Mouse (Mus musculus) stomach, embryonic 15.5 days (tissue): ENCODE results near the gene Mapk8ip2. TPM values are rescaled to one million over a fixed set of nuclear protein-coding genes. Genes with fewer than 3 reads are reported as not detected.

Experiments
- ATAC-seq: fragments of 200-750 bp; cut with Nextera tagmentation; 2 replicates; pipeline ENCODE4 v1.8.0; 2017; ENCODE audit warnings: low read depth, moderate number of reproducible peaks, moderate TSS enrichment; ENCODE audit not compliant: insufficient read depth, low FRiP score
- H3K27ac ChIP-seq: fragments of 300-500 bp; sonication (generic); 2 replicates; pipeline ENCODE4 v1.5.1; 2015; ENCODE audit warnings: mild to moderate bottlenecking, inconsistent platforms
- H3K27me3 ChIP-seq: fragments of 300-500 bp; sonication (generic); replicated peaks from 2 replicates; pipeline ENCODE4 v1.6.1; 2015; ENCODE audit warnings: inconsistent platforms
- H3K36me3 ChIP-seq: fragments of 300-500 bp; sonication (generic); 2 replicates; pipeline ENCODE4 v1.6.1; 2015; ENCODE audit warnings: inconsistent platforms
- H3K4me1 ChIP-seq: fragments of 300-500 bp; sonication (generic); 2 replicates; pipeline ENCODE4 v1.6.1; 2015; ENCODE audit warnings: inconsistent platforms
- H3K4me2 ChIP-seq: fragments of 300-500 bp; sonication (generic); 2 replicates; pipeline ENCODE4 v1.6.1; 2015; ENCODE audit warnings: mild to moderate bottlenecking, inconsistent platforms
- H3K4me3 ChIP-seq: fragments of 300-500 bp; sonication (generic); replicated peaks from 2 replicates; pipeline ENCODE4 v1.5.1; 2015; ENCODE audit warnings: inconsistent platforms
- H3K9ac ChIP-seq: fragments of 300-500 bp; sonication (generic); 2 replicates; pipeline ENCODE4 v1.6.1; 2015; ENCODE audit warnings: inconsistent platforms
- H3K9me3 ChIP-seq: fragments of 300-500 bp; sonication (generic); 2 replicates; pipeline ENCODE4 v1.6.1; 2016; ENCODE audit warnings: inconsistent platforms
- WGBS: fragments of 180-500 bp; shearing (Covaris S2); methylation state at CpG from one replicate; pipeline ENCODE4 v1.1.7; 2015; 5-methylcytosine and 5-hydroxymethylcytosine counted together
- polyA plus RNA-seq: library from polyadenylated mRNA; unstranded; fragments of >200 nt; fragmentation: Nextera tagmentation; extraction: Ambion mirVana; gene quantifications from 2 replicates; pipeline ENCODE4 v1.2.1, GENCODE M21; 2015

Mapk8ip2 gene
- polyA plus RNA-seq, 1 experiment from 2014 or later: 3.7 TPM

GRCm38 (mm10) chr15:89455642-89456041, 1.9 kb downstream of the Mapk8ip2 start:
- H3K4me1 ChIP-seq: peaks cover 9% of the 10 kb centered on the region
- no peak overlapping the region for H3K27ac ChIP-seq
- H3K9ac ChIP-seq: no peak overlapping the region
- H3K4me3 ChIP-seq: no peak overlapping the region
- peaks cover 25% of the 10 kb centered on the region for H3K27me3 ChIP-seq
- no peak overlapping the region for H3K4me2 ChIP-seq
- WGBS: 68% methylated on average over 6 of the region's 6 CpGs
- H3K9me3 ChIP-seq: no peaks in the 10 kb centered on the region
- H3K36me3 ChIP-seq: no peaks in the 10 kb centered on the region
- no peak for ATAC-seq

GRCm38 (mm10) chr15:89458942-89459341, 5.2 kb downstream of the Mapk8ip2 start:
- WGBS: 91% methylated on average over 15 of the region's 15 CpGs
- Histone ChIP-seq H3K9ac (no peak overlapping the region), H3K36me3 (no peaks in the 10 kb centered on the region), H3K27me3 (peaks cover 11% of the 10 kb centered on the region), H3K4me2 (no peak overlapping the region), H3K9me3 (no peaks in the 10 kb centered on the region), H3K4me1 (peaks cover 7% of the 10 kb centered on the region), H3K4me3 (no peak overlapping the region), H3K27ac (no peak overlapping the region)
- ATAC-seq: no peak

GRCm38 (mm10) chr15:89459821-89460220, 6.1 kb downstream of the Mapk8ip2 start:
- H3K9me3 ChIP-seq: no peaks in the 10 kb centered on the region
- no peak overlapping the region for H3K4me2 ChIP-seq
- H3K4me3 ChIP-seq: no peak overlapping the region
- H3K27ac ChIP-seq: no peak overlapping the region
- no peaks in the 10 kb centered on the region for H3K4me1 ChIP-seq
- H3K27me3 ChIP-seq: 0 out of 2 replicates have a peak, but pooled peaks cover 8% of the 10 kb centered on the region
- no peak overlapping the region for H3K9ac ChIP-seq
- H3K36me3 ChIP-seq: no peaks in the 10 kb centered on the region
- no peak for ATAC-seq
- 83% methylated on average over 7 of the region's 7 CpGs for WGBS

GRCm38 (mm10) chr15:89460298-89460697, 6.6 kb downstream of the Mapk8ip2 start:
- Histone ChIP-seq H3K4me2 (no peak overlapping the region), H3K4me1 (no peaks in the 10 kb centered on the region), H3K9me3 (no peaks in the 10 kb centered on the region), H3K9ac (no peak overlapping the region), H3K36me3 (no peaks in the 10 kb centered on the region), H3K27ac (no peak overlapping the region), H3K4me3 (no peak overlapping the region), H3K27me3 (0 out of 2 replicates have a peak, but pooled peaks cover 3% of the 10 kb centered on the region)
- 57% methylated on average over 9 of the region's 10 CpGs for WGBS
- ATAC-seq: no peak

- no peaks in the 10 kb centered on the region for H3K9me3 ChIP-seq
- no peak for ATAC-seq
- H3K27ac ChIP-seq: no peak overlapping the region
- H3K4me3 ChIP-seq: no peak overlapping the region
- 79% methylated on average over 15 of the region's 15 CpGs for WGBS
- no peaks in the 10 kb centered on the region for H3K36me3 ChIP-seq
- H3K27me3 ChIP-seq: no peaks in the 10 kb centered on the region
- H3K9ac ChIP-seq: no peak overlapping the region
- no peaks in the 10 kb centered on the region for H3K4me1 ChIP-seq
- no peak overlapping the region for H3K4me2 ChIP-seq
These were observed 7.6 kb downstream of the Mapk8ip2 start for GRCm38 (mm10) chr15:89461321-89461720.

GRCm38 (mm10) chr15:89462176-89462575, 8.5 kb downstream of the Mapk8ip2 start:
- WGBS: 77% methylated on average over 7 of the region's 7 CpGs
- H3K4me3 ChIP-seq: no peak overlapping the region

GRCm38 (mm10) chr15:89463334-89464235, 9.9 kb downstream of the Mapk8ip2 start:
- 44% methylated on average over 5 of the region's 5 CpGs for WGBS

More at GRCm38 (mm10) chr15:89462176-89462575, 8.5 kb downstream of the Mapk8ip2 start:
- Histone ChIP-seq H3K4me1 (no peaks in the 10 kb centered on the region), H3K9ac (no peak overlapping the region), H3K4me2 (no peak overlapping the region), H3K27me3 (no peaks in the 10 kb centered on the region), H3K27ac (no peak overlapping the region), H3K9me3 (no peaks in the 10 kb centered on the region), H3K36me3 (no peaks in the 10 kb centered on the region)
- ATAC-seq: no peak

GRCm38 (mm10) chr15:89465052-89465451, 11.3 kb downstream of the Mapk8ip2 start:
- no peak overlapping the region for H3K27ac ChIP-seq
- no peaks in the 10 kb centered on the region for H3K4me1 ChIP-seq
- H3K9me3 ChIP-seq: no peaks in the 10 kb centered on the region
- H3K4me2 ChIP-seq: no peak overlapping the region
- no peak overlapping the region for H3K9ac ChIP-seq
- no peak overlapping the region for H3K4me3 ChIP-seq
- no peaks in the 10 kb centered on the region for H3K36me3 ChIP-seq
- H3K27me3 ChIP-seq: no peaks in the 10 kb centered on the region; the same call in 1 of the 2 replicates
- ATAC-seq: no peak
- WGBS: 14% methylated on average over 1 of the region's 1 CpGs

More at GRCm38 (mm10) chr15:89463334-89464235, 9.9 kb downstream of the Mapk8ip2 start:
- no peak for ATAC-seq
- Histone ChIP-seq H3K9ac (no peak overlapping the region), H3K27me3 (no peaks in the 10 kb centered on the region; the same call in 1 of the 2 replicates), H3K36me3 (no peaks in the 10 kb centered on the region), H3K4me1 (no peaks in the 10 kb centered on the region), H3K9me3 (no peaks in the 10 kb centered on the region), H3K4me2 (no peak overlapping the region), H3K27ac (no peak overlapping the region), H3K4me3 (no peak overlapping the region)

- H3K9ac ChIP-seq: no peak overlapping the region
- H3K36me3 ChIP-seq: no peaks in the 10 kb centered on the region
- no peak overlapping the region for H3K27ac ChIP-seq
- ATAC-seq: no peak
- H3K4me3 ChIP-seq: no peak overlapping the region
- H3K4me1 ChIP-seq: no peaks in the 10 kb centered on the region
- H3K4me2 ChIP-seq: no peak overlapping the region
- no peaks in the 10 kb centered on the region; the same call in 1 of the 2 replicates for H3K27me3 ChIP-seq
- H3K9me3 ChIP-seq: no peaks in the 10 kb centered on the region
- WGBS: 29% methylated on average over 2 of the region's 2 CpGs
These were observed 14.9 kb downstream of the Mapk8ip2 start for GRCm38 (mm10) chr15:89468577-89468976.

GRCm38 (mm10) chr15:89471476-89471875, 17.8 kb downstream of the Mapk8ip2 start:
- no peak overlapping the region for H3K4me2 ChIP-seq
- H3K27ac ChIP-seq: no peak overlapping the region
- peaks cover 9% of the 10 kb centered on the region for H3K4me1 ChIP-seq
- no peaks in the 10 kb centered on the region for H3K9me3 ChIP-seq
- H3K4me3 ChIP-seq: no peak overlapping the region
- H3K36me3 ChIP-seq: no peaks in the 10 kb centered on the region
- H3K9ac ChIP-seq: no peak overlapping the region
- H3K27me3 ChIP-seq: no peaks in the 10 kb centered on the region; the same call in 1 of the 2 replicates
- ATAC-seq: no peak
- 84% methylated on average over 4 of the region's 4 CpGs for WGBS

GRCm38 (mm10) chr15:89473370-89473769, 19.7 kb downstream of the Mapk8ip2 start:
- H3K27ac ChIP-seq: no peak overlapping the region
- no peaks in the 10 kb centered on the region for H3K9me3 ChIP-seq
- H3K9ac ChIP-seq: no peak overlapping the region
- no peak overlapping the region for H3K4me2 ChIP-seq
- no peaks in the 10 kb centered on the region for H3K27me3 ChIP-seq
- no peak overlapping the region for H3K4me3 ChIP-seq
- WGBS: 77% methylated on average over 9 of the region's 9 CpGs
- H3K36me3 ChIP-seq: no peaks in the 10 kb centered on the region
- ATAC-seq: no peak
- H3K4me1 ChIP-seq: peaks cover 10% of the 10 kb centered on the region

GRCm38 (mm10) chr15:89473921-89474320, 20.2 kb downstream of the Mapk8ip2 start:
- no peak for ATAC-seq

More at GRCm38 (mm10) chr15:89473921-89474320, 20.2 kb downstream of the Mapk8ip2 start:
- H3K4me1 ChIP-seq: peaks cover 10% of the 10 kb centered on the region
- H3K27me3 ChIP-seq: no peaks in the 10 kb centered on the region
- 97% methylated on average over 8 of the region's 8 CpGs for WGBS
- H3K9ac ChIP-seq: no peak overlapping the region
- H3K4me2 ChIP-seq: no peak overlapping the region
- H3K9me3 ChIP-seq: no peaks in the 10 kb centered on the region
- H3K36me3 ChIP-seq: no peaks in the 10 kb centered on the region
- no peak overlapping the region for H3K27ac ChIP-seq
- no peak overlapping the region for H3K4me3 ChIP-seq
